Mouse (Mus musculus): ENCODE measurements around the gene Pik3r1. TPM values are rescaled to one million over a fixed set of nuclear protein-coding genes. Genes with fewer than 3 reads are reported as not detected.

The Pik3r1 gene
- polyA plus RNA-seq, 1 experiment = 35.2 TPM

DNA sequence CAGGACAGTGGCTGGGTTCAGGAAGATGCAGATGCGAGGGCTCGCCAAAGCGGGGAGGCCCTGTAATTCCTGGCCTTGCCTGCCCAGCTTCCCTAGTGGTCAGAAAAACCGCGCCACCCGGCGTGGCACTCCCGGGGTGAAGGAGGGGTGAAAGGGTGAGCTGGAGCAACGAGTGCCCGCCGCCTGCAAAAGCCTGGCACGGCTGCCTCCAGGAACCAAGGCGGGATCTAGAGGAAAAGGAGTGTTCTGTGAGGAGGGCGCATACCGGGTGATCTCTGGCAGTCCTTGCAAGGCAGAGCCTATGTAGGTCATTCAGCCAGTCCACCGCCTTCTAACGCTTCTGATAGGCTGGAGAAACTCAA, 594 bp upstream of the Pik3r1 start:
- H3K4me1 ChIP-seq (replicated peaks; ENCODE audit: control insufficient read depth, insufficient read depth, low read length) = peaks cover 13% of the 10 kb centered on the region
- peak; percentile 46 for DNase-seq
- 7% methylated on average over 17 of the region's 17 CpGs for WGBS
- H3K27ac ChIP-seq (ENCODE audit: control insufficient read depth, insufficient read depth, low read length) = no peak overlapping the region
- TF ChIP-seq CTCF (IDR thresholded peaks at IDR 0.05; ENCODE audit: borderline replicate concordance, control insufficient read depth, extremely low read depth, insufficient read depth, low read length, poor library complexity) (no peak), POLR2A (IDR thresholded peaks at IDR 0.05; ENCODE audit: control insufficient read depth, extremely low read depth, insufficient read depth, low read length, poor library complexity) (no peak)
- no peaks in the 10 kb centered on the region for H3K36me3 ChIP-seq (ENCODE audit: control insufficient read depth, insufficient read depth, low read length)
- no peaks in the 10 kb centered on the region for H3K27me3 ChIP-seq (ENCODE audit: control insufficient read depth, insufficient read depth, low read length)
- peak overlapping the region; percentile 48 for H3K4me3 ChIP-seq (ENCODE audit: control insufficient read depth, insufficient read depth, low read length)

DNA sequence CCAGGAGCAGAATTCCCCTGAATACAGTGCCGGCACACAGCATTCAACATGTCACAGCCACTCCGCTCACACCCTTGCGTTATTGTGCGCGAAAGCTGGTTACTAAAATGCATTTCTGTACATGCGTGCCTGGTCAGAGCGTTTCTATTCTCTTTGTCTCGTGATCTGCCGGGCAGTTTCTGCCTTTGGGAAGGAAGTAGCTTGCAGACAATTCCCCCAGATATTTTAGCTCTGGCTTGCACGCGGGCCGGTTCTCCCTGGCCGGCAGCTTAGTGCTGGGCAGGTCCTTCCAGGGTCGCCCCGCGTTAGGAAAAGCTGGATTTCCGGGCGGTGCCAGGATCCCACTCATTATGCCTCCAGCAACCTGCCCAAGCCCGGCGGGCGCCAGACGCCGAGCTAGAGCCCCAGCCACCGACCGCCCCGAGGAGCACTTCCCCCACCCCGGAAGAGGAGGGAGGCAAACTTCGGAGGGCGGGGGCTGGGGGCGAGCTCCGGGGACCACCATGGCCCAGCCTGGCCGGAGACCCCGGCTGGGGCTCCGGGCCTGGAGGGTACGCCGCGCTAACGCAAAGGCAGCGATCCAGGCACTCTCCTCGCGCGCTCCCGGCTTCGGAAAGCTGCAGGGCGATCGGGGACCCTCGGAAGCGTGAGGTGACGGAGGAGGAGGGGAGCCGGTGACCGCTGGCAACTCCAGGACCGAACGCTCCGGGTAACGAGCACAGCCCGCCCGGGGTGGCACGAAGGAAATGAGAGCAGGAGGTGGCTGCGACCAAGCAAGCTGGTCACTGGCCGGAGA, 806 bp downstream of the Pik3r1 start:
- TF ChIP-seq CTCF (IDR thresholded peaks at IDR 0.05; ENCODE audit: borderline replicate concordance, control insufficient read depth, extremely low read depth, insufficient read depth, low read length, poor library complexity) = no peak
- TF ChIP-seq POLR2A (IDR thresholded peaks at IDR 0.05; ENCODE audit: control insufficient read depth, extremely low read depth, insufficient read depth, low read length, poor library complexity) = peak; percentile 67
- no peaks in the 10 kb centered on the region for H3K27me3 ChIP-seq (ENCODE audit: control insufficient read depth, insufficient read depth, low read length)
- H3K27ac ChIP-seq (ENCODE audit: control insufficient read depth, insufficient read depth, low read length) = peak overlapping the region; percentile 83
- peaks cover 18% of the 10 kb centered on the region for H3K4me1 ChIP-seq (replicated peaks; ENCODE audit: control insufficient read depth, insufficient read depth, low read length)
- peak; percentile 79 for DNase-seq
- H3K36me3 ChIP-seq (ENCODE audit: control insufficient read depth, insufficient read depth, low read length) = no peaks in the 10 kb centered on the region
- H3K4me3 ChIP-seq (ENCODE audit: control insufficient read depth, insufficient read depth, low read length) = peak overlapping the region; percentile 89
- WGBS = under 1% methylated on average over 60 of the region's 60 CpGs

DNA sequence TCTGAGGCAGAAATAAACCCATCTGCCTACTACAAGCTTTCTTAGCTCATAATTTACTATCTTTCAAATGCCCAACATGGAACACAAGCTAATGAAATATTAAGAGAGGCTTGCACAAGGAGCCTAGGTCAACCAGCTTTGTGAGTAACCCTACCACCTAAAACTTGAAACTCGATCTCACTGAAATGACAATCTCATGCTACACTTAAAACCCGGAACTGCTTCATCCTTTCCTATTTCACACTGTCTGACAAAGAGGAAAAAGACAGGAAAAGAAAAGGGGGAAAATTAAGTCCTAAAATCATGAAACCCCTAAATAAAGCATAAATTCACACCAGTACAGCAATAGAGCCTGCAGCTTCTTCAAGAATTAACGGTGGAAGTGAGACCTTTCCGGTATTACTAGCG, 1.4 kb downstream of the Pik3r1 start:
- 1% methylated on average over 5 of the region's 5 CpGs for WGBS
- H3K27ac ChIP-seq (ENCODE audit: control insufficient read depth, insufficient read depth, low read length) = peak overlapping the region; percentile 83
- peaks cover 19% of the 10 kb centered on the region for H3K4me1 ChIP-seq (replicated peaks; ENCODE audit: control insufficient read depth, insufficient read depth, low read length)
- TF ChIP-seq POLR2A (IDR thresholded peaks at IDR 0.05; ENCODE audit: control insufficient read depth, extremely low read depth, insufficient read depth, low read length, poor library complexity) (no peak), CTCF (IDR thresholded peaks at IDR 0.05; ENCODE audit: borderline replicate concordance, control insufficient read depth, extremely low read depth, insufficient read depth, low read length, poor library complexity) (no peak)
- H3K27me3 ChIP-seq (ENCODE audit: control insufficient read depth, insufficient read depth, low read length) = no peaks in the 10 kb centered on the region
- peak overlapping the region; percentile 89 for H3K4me3 ChIP-seq (ENCODE audit: control insufficient read depth, insufficient read depth, low read length)
- H3K36me3 ChIP-seq (ENCODE audit: control insufficient read depth, insufficient read depth, low read length) = no peaks in the 10 kb centered on the region
- no peak for DNase-seq

DNA sequence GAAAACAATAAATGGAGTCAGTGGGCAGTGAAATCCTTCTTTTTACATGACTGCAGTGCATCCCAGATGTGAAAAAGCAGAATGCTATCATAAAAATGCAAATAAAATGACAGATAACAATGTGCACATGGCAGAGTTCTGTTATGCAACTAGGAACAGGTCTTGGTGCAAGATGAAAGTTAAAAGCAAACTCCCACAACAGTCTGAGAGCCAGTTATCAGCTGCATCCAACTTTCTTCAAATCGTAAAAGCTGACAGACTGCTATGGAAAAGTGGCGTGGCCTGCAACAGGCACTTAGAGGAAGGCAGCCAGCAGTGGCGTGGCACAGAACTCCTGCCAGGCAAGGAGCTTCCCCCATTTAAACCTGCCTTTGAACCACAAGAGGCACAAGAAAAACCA, 2.0 kb downstream of the Pik3r1 start:
- no peak for DNase-seq
- no peak overlapping the region for H3K27ac ChIP-seq (ENCODE audit: control insufficient read depth, insufficient read depth, low read length)

DNA sequence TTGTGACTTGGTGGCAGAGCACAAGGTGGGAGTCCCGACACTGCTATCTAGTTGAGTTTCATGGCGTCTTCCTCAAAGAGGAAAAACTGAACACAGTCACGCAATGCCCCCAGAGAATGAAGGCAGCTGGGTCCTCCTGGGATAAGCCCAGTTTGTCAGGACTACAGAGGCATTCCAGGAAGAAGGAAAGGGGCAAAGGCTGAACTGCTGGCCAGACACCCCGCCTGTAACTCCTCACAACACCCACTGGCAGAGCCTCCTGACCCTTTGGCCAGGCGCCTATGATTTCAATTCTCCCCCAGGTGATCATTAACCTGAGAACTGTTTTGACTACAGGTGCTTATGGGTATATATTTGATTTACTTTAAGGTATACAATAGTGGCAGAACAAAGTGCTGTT, 3.9 kb downstream of the Pik3r1 start:
- H3K27ac ChIP-seq (ENCODE audit: control insufficient read depth, insufficient read depth, low read length) = no peak overlapping the region
- no peak for DNase-seq
- 86% methylated on average over 5 of the region's 5 CpGs for WGBS
- peaks cover 38% of the 10 kb centered on the region for H3K4me1 ChIP-seq (replicated peaks; ENCODE audit: control insufficient read depth, insufficient read depth, low read length)
- no peaks in the 10 kb centered on the region for H3K27me3 ChIP-seq (ENCODE audit: control insufficient read depth, insufficient read depth, low read length)
- TF ChIP-seq POLR2A (IDR thresholded peaks at IDR 0.05; ENCODE audit: control insufficient read depth, extremely low read depth, insufficient read depth, low read length, poor library complexity) (no peak), CTCF (IDR thresholded peaks at IDR 0.05; ENCODE audit: borderline replicate concordance, control insufficient read depth, extremely low read depth, insufficient read depth, low read length, poor library complexity) (no peak)
- no peaks in the 10 kb centered on the region for H3K36me3 ChIP-seq (ENCODE audit: control insufficient read depth, insufficient read depth, low read length)
- H3K4me3 ChIP-seq (ENCODE audit: control insufficient read depth, insufficient read depth, low read length) = no peak overlapping the region

More for the DNA sequence above, 2.0 kb downstream of the Pik3r1 start:
- TF ChIP-seq CTCF (IDR thresholded peaks at IDR 0.05; ENCODE audit: borderline replicate concordance, control insufficient read depth, extremely low read depth, insufficient read depth, low read length, poor library complexity) = no peak
- no peak for TF ChIP-seq POLR2A (IDR thresholded peaks at IDR 0.05; ENCODE audit: control insufficient read depth, extremely low read depth, insufficient read depth, low read length, poor library complexity)
- no peaks in the 10 kb centered on the region for H3K36me3 ChIP-seq (ENCODE audit: control insufficient read depth, insufficient read depth, low read length)
- 10% methylated on average over 3 of the region's 3 CpGs for WGBS
- peak overlapping the region; percentile 5 for H3K4me3 ChIP-seq (ENCODE audit: control insufficient read depth, insufficient read depth, low read length)
- H3K27me3 ChIP-seq (ENCODE audit: control insufficient read depth, insufficient read depth, low read length) = no peaks in the 10 kb centered on the region
- H3K4me1 ChIP-seq (replicated peaks; ENCODE audit: control insufficient read depth, insufficient read depth, low read length) = peaks cover 24% of the 10 kb centered on the region

DNA sequence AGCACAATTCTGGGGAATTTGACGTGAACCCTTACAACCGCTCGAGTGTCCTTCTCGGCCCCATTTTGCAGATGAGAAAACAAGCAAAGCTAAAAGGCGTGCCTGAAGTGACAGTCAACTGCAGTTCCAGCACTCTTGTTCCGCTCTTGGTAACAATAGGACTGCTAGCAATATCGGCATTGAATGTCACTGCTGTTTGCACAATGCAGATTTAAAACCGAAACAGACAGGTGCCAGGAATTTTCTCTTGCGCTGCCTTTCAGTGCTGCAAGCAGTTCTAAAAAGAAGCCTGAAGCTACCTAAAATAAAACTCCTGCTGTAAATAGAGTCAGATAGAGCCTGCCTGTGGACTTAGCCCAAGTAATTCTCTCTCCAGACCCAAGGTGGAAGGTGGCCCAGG, 4.3 kb downstream of the Pik3r1 start:
- no peak for DNase-seq
- Histone ChIP-seq H3K27me3 (ENCODE audit: control insufficient read depth, insufficient read depth, low read length) (no peaks in the 10 kb centered on the region), H3K4me3 (ENCODE audit: control insufficient read depth, insufficient read depth, low read length) (no peak overlapping the region), H3K36me3 (ENCODE audit: control insufficient read depth, insufficient read depth, low read length) (no peaks in the 10 kb centered on the region), H3K4me1 (replicated peaks; ENCODE audit: control insufficient read depth, insufficient read depth, low read length) (peaks cover 40% of the 10 kb centered on the region), H3K27ac (ENCODE audit: control insufficient read depth, insufficient read depth, low read length) (no peak overlapping the region)
- TF ChIP-seq POLR2A (IDR thresholded peaks at IDR 0.05; ENCODE audit: control insufficient read depth, extremely low read depth, insufficient read depth, low read length, poor library complexity) (no peak), CTCF (IDR thresholded peaks at IDR 0.05; ENCODE audit: borderline replicate concordance, control insufficient read depth, extremely low read depth, insufficient read depth, low read length, poor library complexity) (no peak)
- WGBS = 94% methylated on average over 9 of the region's 9 CpGs

All from thymus, adult 2 months (tissue).